Mouse (Mus musculus): Measurements from ENCODE around the gene Rrp9.

DNA sequence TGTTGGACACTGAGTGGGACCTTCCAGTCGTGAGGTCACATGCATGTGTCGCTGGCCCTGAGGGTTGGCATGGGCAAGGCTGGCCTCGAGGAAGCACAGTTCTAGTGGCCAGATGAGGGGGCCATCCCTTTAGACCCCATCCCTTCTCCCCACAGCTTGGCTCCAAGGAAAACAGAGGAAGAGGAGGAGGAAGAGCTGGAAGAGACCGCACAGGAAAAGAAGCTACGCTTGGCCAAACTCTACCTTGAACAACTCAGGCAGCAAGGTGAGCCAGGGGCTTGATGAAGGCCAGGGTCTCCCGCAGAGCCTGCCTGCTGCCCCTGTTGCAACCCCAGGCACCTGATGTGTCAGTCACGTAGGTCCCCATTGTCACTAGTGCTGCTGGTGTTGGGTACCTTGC, 4.8 kb downstream of the Rrp9 start:
- TF ChIP-seq CTCF (IDR thresholded peaks at IDR 0.05; ENCODE audit: low read depth) (no peak), EP300 (IDR thresholded peaks at IDR 0.05; ENCODE audit: low read depth) (no peak)

Data from heart, postnatal 0 days (tissue).